Mouse (Mus musculus): Measurements from ENCODE around the gene Dhfr. TPM values are rescaled to one million over a fixed set of nuclear protein-coding genes. Genes with fewer than 3 reads are reported as not detected.

Dhfr gene
- total and polyA plus RNA-seq, 3 experiments, result 15.7 to 63.1 (median 17.4) TPM

DNA sequence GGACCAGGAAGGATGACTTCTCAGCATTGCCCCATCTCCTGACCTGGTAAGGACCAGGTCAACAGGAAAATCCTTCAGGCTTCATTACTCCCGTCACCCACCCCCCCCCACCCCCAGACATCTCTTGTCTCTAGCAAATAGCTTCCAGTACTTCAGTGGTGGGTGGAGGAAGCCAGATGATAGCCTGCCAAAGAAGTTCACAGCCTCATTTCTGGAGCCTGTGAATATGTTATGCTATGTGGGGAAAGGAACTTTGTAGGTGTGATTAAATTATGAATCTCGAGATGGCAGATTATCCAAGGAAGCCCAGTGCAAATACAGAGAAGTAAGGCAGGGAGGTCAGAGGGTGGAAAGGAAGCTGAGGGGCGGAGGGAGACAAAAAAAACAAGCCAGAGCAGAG lies 69.2 kb downstream of the Dhfr start:
- Histone ChIP-seq H3K27me3 (ENCODE audit: control insufficient read depth in 1 of 2, insufficient read depth in 2 of 2, low read length in 2 of 2) (no peaks in the 10 kb centered on the region), H3K9me3 (replicated peaks; ENCODE audit: insufficient read depth, low read length) (no peaks in the 10 kb centered on the region), H3K79me2 (ENCODE audit: control insufficient read depth, insufficient read depth, low read length, poor library complexity) (no peaks in the 10 kb centered on the region), H3K9ac (ENCODE audit: control insufficient read depth, low read depth, low read length, poor library complexity, severe bottlenecking) (no peak overlapping the region), H3K4me3 (ENCODE audit: control insufficient read depth in 1 of 2, insufficient read depth in 1 of 2, low read depth in 2 of 2, low read length in 2 of 2) (no peak overlapping the region), H3K4me1 (ENCODE audit: control insufficient read depth in 1 of 2, insufficient read depth in 2 of 2, low read length in 2 of 2) (no peaks in the 10 kb centered on the region), H3K27ac (ENCODE audit: control insufficient read depth, low read depth, low read length) (no peak overlapping the region), H3K36me3 (ENCODE audit: control insufficient read depth in 1 of 2, insufficient read depth in 2 of 2, low read length in 2 of 2) (no peaks in the 10 kb centered on the region)
- no peak for DNase-seq (ENCODE audit: low read depth, low spot score)
- TF ChIP-seq MXI1 (IDR thresholded peaks at IDR 0.05; ENCODE audit: low read depth, low read length) (no peak), HCFC1 (IDR thresholded peaks at IDR 0.05; ENCODE audit: low read depth, low read length) (no peak), RCOR1 (IDR thresholded peaks at IDR 0.05; ENCODE audit: low read depth, low read length) (no peak), TCF12 (IDR thresholded peaks at IDR 0.05; ENCODE audit: low read depth, low read length) (no peak), ZMIZ1 (IDR thresholded peaks at IDR 0.05; ENCODE audit: low read depth, low read length) (no peak), BHLHE40 (IDR thresholded peaks at IDR 0.05; ENCODE audit: borderline replicate concordance, low read depth, low read length) (no peak), ZNF384 (IDR thresholded peaks at IDR 0.05; ENCODE audit: low read depth, low read length) (no peak), ZKSCAN1 (IDR thresholded peaks at IDR 0.05; ENCODE audit: low read depth, low read length) (no peak), POLR2A (IDR thresholded peaks at IDR 0.05; ENCODE audit: control insufficient read depth in 1 of 2, insufficient read depth in 1 of 2, low read depth in 1 of 2, low read length in 2 of 2, poor library complexity in 1 of 2) (no peak), UBTF (IDR thresholded peaks at IDR 0.05; ENCODE audit: borderline replicate concordance, insufficient read depth, low read depth, low read length) (no peak), SIN3A (IDR thresholded peaks at IDR 0.05; ENCODE audit: low read length) (no peak), TBP (IDR thresholded peaks at IDR 0.05; ENCODE audit: low read depth, low read length) (no peak), MAFK (IDR thresholded peaks at IDR 0.05; ENCODE audit: borderline replicate concordance, low read depth, low read length) (no peak), NRF1 (IDR thresholded peaks at IDR 0.05; ENCODE audit: insufficient read depth, low read depth, low read length, poor library complexity, severe bottlenecking) (no peak), MEF2A (IDR thresholded peaks at IDR 0.05; ENCODE audit: extremely low read depth, insufficient replicate concordance, low read depth, low read length, poor library complexity, severe bottlenecking) (no peak), CHD2 (IDR thresholded peaks at IDR 0.05; ENCODE audit: low read length) (no peak), ETS1 (IDR thresholded peaks at IDR 0.05; ENCODE audit: low read depth, low read length) (no peak), ELF1 (IDR thresholded peaks at IDR 0.05; ENCODE audit: low read depth, low read length) (no peak)

DNA sequence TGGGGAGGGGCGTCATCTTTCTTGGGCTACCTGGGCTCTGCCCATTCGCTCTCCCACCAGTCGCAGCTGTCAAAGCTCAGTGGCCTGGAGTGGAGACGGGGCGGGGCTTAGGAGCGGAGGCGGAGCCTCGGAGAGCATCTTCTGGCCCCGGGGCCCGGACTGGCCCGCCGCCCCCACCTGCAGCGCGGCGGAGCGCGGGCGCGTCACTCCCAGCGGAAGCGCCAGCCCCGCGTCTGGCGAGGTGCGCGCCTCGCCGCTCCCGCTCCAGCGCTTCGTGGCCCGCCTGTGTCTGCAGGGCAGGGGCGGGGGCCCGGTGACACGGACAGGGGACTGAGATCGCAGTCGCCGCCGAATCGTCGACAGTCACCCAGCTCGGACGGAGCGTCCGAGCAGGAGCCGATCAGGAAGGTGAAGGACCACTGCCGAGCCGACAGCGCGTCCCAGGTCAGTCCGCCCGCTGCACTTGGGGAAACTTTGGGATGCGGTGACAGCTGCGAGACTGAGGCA lies 71.3 kb downstream of the Dhfr start, which contains the start of gene Ankrd34b:
Gene Ankrd34b (plus strand): TSS at position 139 of the 507 bp plus-strand sequence.
- Histone ChIP-seq H3K4me1 (ENCODE audit: control insufficient read depth in 1 of 2, insufficient read depth in 2 of 2, low read length in 2 of 2) (no peaks in the 10 kb centered on the region), H3K4me3 (ENCODE audit: control insufficient read depth in 1 of 2, insufficient read depth in 1 of 2, low read depth in 2 of 2, low read length in 2 of 2) (no peak within 1 kb of the TSS), H3K27me3 (ENCODE audit: control insufficient read depth in 1 of 2, insufficient read depth in 2 of 2, low read length in 2 of 2) (no peaks in the 10 kb centered on the region), H3K27ac (ENCODE audit: control insufficient read depth, low read depth, low read length) (no peak within 1 kb of the TSS), H3K79me2 (ENCODE audit: control insufficient read depth, insufficient read depth, low read length, poor library complexity) (no peaks in the 10 kb centered on the region), H3K9me3 (replicated peaks; ENCODE audit: insufficient read depth, low read length) (no peaks in the 10 kb centered on the region), H3K9ac (ENCODE audit: control insufficient read depth, low read depth, low read length, poor library complexity, severe bottlenecking) (no peak within 1 kb of the TSS), H3K36me3 (ENCODE audit: control insufficient read depth in 1 of 2, insufficient read depth in 2 of 2, low read length in 2 of 2) (no peaks in the 10 kb centered on the region)
- no peak for TF ChIP-seq TAL1 (IDR thresholded peaks at IDR 0.05; ENCODE audit: low read length)
- TF ChIP-seq GATA1 (IDR thresholded peaks at IDR 0.05; ENCODE audit: low read depth, low read length), result no peak
- no peak for TF ChIP-seq HCFC1 (IDR thresholded peaks at IDR 0.05; ENCODE audit: low read depth, low read length)
- no peak for TF ChIP-seq KAT2A (conservative IDR thresholded peaks at IDR 0.05; ENCODE audit: low read depth, low read length)
- no peak for TF ChIP-seq ELF1 (IDR thresholded peaks at IDR 0.05; ENCODE audit: low read depth, low read length)
- TF ChIP-seq POLR2A (IDR thresholded peaks at IDR 0.05; ENCODE audit: control insufficient read depth in 1 of 2, insufficient read depth in 1 of 2, low read depth in 1 of 2, low read length in 2 of 2, poor library complexity in 1 of 2), result no peak
- no peak for TF ChIP-seq UBTF (IDR thresholded peaks at IDR 0.05; ENCODE audit: borderline replicate concordance, insufficient read depth, low read depth, low read length)
- no peak for TF ChIP-seq CHD2 (IDR thresholded peaks at IDR 0.05; ENCODE audit: low read length)
- no peak for TF ChIP-seq POLR2AphosphoS5 (IDR thresholded peaks at IDR 0.05; ENCODE audit: borderline replicate concordance, low read depth, low read length)
- no peak for TF ChIP-seq TBP (IDR thresholded peaks at IDR 0.05; ENCODE audit: low read depth, low read length)
- TF ChIP-seq E2F4 (IDR thresholded peaks at IDR 0.05; ENCODE audit: borderline replicate concordance, low read depth, low read length), result no peak
- TF ChIP-seq USF2 (IDR thresholded peaks at IDR 0.05; ENCODE audit: borderline replicate concordance in 1 of 2, insufficient read depth in 1 of 2, low read depth in 1 of 2, low read length in 2 of 2), result no peak
- no peak for TF ChIP-seq POLR2AphosphoS2 (IDR thresholded peaks at IDR 0.05; ENCODE audit: low read length)
- no peak for TF ChIP-seq SIN3A (IDR thresholded peaks at IDR 0.05; ENCODE audit: low read length)
- TF ChIP-seq RCOR1 (IDR thresholded peaks at IDR 0.05; ENCODE audit: low read depth, low read length), result no peak
- no peak for TF ChIP-seq MYB (IDR thresholded peaks at IDR 0.05; ENCODE audit: low read depth, low read length)
- TF ChIP-seq ETS1 (IDR thresholded peaks at IDR 0.05; ENCODE audit: low read depth, low read length), result no peak
- TF ChIP-seq GABPA (IDR thresholded peaks at IDR 0.05; ENCODE audit: low read depth, low read length), result no peak
- DNase-seq (ENCODE audit: low read depth, low spot score), result no peak

Data from MEL (cell line).